Mouse (Mus musculus): ENCODE measurements at regions not wholly inside any gene's neighbourhood (a gene's known extent, or its start where the extent isn't known, plus 50 kb on each side); places are given as distances from the start of the nearest gene placed in this dataset.

DNA sequence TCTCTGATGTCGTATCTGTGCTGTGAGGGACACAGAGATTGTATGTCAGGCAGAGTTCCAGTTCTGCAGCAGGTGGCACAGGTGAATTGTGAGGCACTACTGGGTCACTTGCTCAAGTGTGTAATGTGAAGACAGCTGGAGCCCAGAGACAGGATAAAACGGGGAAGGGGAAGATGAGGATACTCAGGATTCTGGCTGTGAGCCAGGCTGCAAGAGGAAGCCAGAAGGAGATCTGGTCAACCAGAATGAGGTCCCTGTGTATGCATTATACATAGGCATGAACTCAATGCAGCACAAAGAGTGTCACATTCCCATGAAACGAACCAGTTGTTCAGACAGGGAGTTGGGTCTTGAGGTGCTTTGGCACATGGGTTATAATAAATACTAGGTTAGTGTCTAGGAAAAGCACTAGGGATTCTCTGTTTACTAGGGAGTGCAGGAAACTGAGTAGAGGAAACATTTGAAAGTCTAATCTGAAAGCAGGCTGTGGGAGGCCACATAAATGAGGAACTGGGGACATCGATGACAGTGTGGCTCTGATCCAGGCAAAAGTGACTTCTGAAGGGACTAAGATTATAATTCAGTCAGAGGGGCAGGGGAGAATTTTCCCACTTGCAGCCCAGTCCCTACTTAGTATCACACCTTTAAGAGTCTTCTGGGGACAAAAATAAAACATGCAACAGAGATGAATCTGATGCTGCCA lies 109.9 kb upstream of the Rxfp2 start:
- no peak for TF ChIP-seq EP300 (optimal IDR thresholded peaks at IDR 0.05)
- no peak for TF ChIP-seq CTCF (IDR thresholded peaks at IDR 0.05; ENCODE audit: low read depth)
